Mouse (Mus musculus): ENCODE measurements around the gene Gm29133. TPM values are rescaled to one million over a fixed set of nuclear protein-coding genes. Genes with fewer than 3 reads are reported as not detected.

Gene Gm29133
- total RNA-seq, 2 experiments from 2014 or later, result not detected

- H3K27ac ChIP-seq, result no peak overlapping the region
- DNase-seq, result no peak
- TF ChIP-seq CTCF (IDR thresholded peaks at IDR 0.05), result no peak
- intact Hi-C loops (cut with DNase I), result no loop called here
- H3K4me3 ChIP-seq, result no peak overlapping the region
Measured at GRCm38 (mm10) chr3:75824458-75824857, 76.5 kb downstream of the Gm29133 start.

GRCm38 (mm10) chr3:75834827-75835226 is 86.8 kb downstream of the Gm29133 start:
- Histone ChIP-seq H3K4me3 (no peak overlapping the region), H3K27ac (no peak overlapping the region)
- intact Hi-C loops (cut with DNase I), result no loop called here
- DNase-seq, result no peak
- TF ChIP-seq CTCF (IDR thresholded peaks at IDR 0.05), result no peak

- peak; percentile 19 for DNase-seq
- intact Hi-C loops (cut with DNase I), result no loop called here
- no peak overlapping the region for H3K27ac ChIP-seq
Measured at GRCm38 (mm10) chr3:75835286-75835967, 87.4 kb downstream of the Gm29133 start.

More at GRCm38 (mm10) chr3:75835286-75835967, 87.4 kb downstream of the Gm29133 start:
- TF ChIP-seq CTCF (IDR thresholded peaks at IDR 0.05), result no peak
- H3K4me3 ChIP-seq, result no peak overlapping the region

Other genes starting within 250 kb of the Gm29133 start
- 10 to 100 TPM; 16.6 to 16.7 TPM for gene Pdcd10, start 191.3 kb upstream of the Gm29133 start, total RNA-seq (2021)
- gene Serpini1, start 190.7 kb upstream of the Gm29133 start, total RNA-seq (2021), result under 1 TPM; 0.39 to 0.54 TPM
- 10 to 100 TPM in 1 of 2 experiments, 1 to 10 TPM in 1; 8.0 to 13.5 TPM for gene Golim4, start 208.8 kb downstream of the Gm29133 start, total RNA-seq (2021)

All from gastrocnemius, adult 2 months (tissue).